Mouse (Mus musculus) thymus, adult 2 months (tissue): ENCODE results near the gene Ppm1l. TPM values are rescaled to one million over a fixed set of nuclear protein-coding genes. Genes with fewer than 3 reads are reported as not detected.

Source experiments
- DNase-seq: peaks from one replicate; pipeline ENCODE4 v3.0.0; 2021
- H3K27ac ChIP-seq: fragments of 200-500 bp; 2 replicates; pipeline ENCODE4 v1.5.1; 2012; ENCODE audit warnings: low read length, control low read depth; ENCODE audit not compliant: control insufficient read depth, insufficient read depth
- H3K27me3 ChIP-seq: fragments of 200-500 bp; 2 replicates; pipeline ENCODE4 v1.6.1; 2012; ENCODE audit warnings: mild to moderate bottlenecking, low read length, moderate library complexity, mixed read lengths; ENCODE audit not compliant: control insufficient read depth, insufficient read depth
- H3K36me3 ChIP-seq: fragments of 200-500 bp; 2 replicates; pipeline ENCODE4 v1.6.1; 2012; ENCODE audit warnings: mild to moderate bottlenecking, low read length, moderate library complexity; ENCODE audit not compliant: control insufficient read depth, insufficient read depth
- H3K4me1 ChIP-seq: fragments of 200-500 bp; replicated peaks from 2 replicates; pipeline ENCODE4 v1.6.1; 2012; ENCODE audit warnings: low read length; ENCODE audit not compliant: control insufficient read depth, insufficient read depth
- H3K4me3 ChIP-seq: fragments of 200-500 bp; 2 replicates; pipeline ENCODE4 v1.5.1; 2012; ENCODE audit warnings: mild to moderate bottlenecking, low read length, control low read depth, moderate library complexity; ENCODE audit not compliant: control insufficient read depth, insufficient read depth
- CTCF ChIP-seq: fragments of 200-500 bp; IDR thresholded peaks from 2 replicates; pipeline ENCODE4 v1.5.1; 2012; ENCODE audit warnings: mild to moderate bottlenecking, control low read depth, low read length, moderate library complexity, borderline replicate concordance; ENCODE audit not compliant: control insufficient read depth, poor library complexity, insufficient read depth; ENCODE audit errors: extremely low read depth
- POLR2A ChIP-seq: fragments of 200-500 bp; IDR thresholded peaks from 2 replicates; pipeline ENCODE4 v1.6.1; 2012; ENCODE audit warnings: mild to moderate bottlenecking, low read length, control low read depth, moderate library complexity; ENCODE audit not compliant: control insufficient read depth, poor library complexity, insufficient read depth; ENCODE audit errors: extremely low read depth
- WGBS: fragments of 180-500 bp; shearing (Covaris S2); methylation state at CpG from one replicate; pipeline ENCODE4 v1.1.7; 2018; 5-methylcytosine and 5-hydroxymethylcytosine counted together
- polyA plus RNA-seq: library from polyadenylated mRNA; depleted of rRNA; stranded (reverse); fragments of >200 nt; gene quantifications from 2 replicates; pipeline ENCODE4 v1.2.3, GENCODE M21; 2012; rRNA removed

Gene Ppm1l
- 2.3 and 2.6 TPM in 2 replicates for polyA plus RNA-seq

DNA sequence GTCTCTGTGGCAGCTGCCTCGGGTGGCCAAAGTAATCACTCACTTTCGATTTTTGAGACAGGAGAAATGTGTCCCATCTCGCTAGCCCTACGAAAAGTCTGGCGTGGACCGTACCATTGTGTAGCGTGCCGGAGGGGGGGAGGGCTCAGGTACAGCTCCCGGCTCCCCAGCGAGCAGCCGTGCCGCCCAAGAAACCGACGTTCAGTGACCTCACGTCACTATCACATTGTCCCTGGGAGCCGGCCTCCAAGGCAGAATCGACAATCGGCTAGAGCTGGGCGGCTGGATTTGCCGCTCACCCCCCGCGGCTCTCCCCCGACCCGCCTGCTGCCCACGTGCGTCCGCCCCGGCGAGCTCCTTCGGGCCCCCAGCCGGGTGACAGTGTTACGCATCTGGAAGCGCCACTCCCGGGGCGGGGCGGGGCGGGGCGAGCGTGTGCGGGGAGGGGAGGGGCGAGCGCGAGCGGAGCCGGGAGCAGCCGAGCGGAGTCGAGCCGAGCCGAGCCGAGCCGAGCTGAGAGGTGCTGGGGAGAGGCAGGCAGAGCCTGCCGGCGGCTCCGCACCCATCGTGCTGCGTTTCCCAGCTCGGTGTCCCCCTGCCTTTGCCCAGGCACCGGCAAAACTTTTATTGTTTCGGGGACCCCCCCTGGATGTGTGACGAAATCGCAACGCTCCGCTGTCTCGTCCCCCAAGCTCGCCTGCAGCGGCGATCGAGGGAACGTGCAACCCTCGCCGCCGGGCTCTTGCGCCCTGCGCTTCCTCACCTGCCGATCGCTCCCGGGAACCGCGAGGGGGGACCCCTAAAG, at the start of gene Ppm1l:
Ppm1l (plus strand) TSS at position 471 of the 805 bp plus-strand sequence.
- Histone ChIP-seq H3K36me3 (no peaks in the 10 kb centered on the region), H3K4me3 (peak within 1 kb of the TSS; percentile 93), H3K27me3 (peaks cover 6% of the 10 kb centered on the region; the same call in 1 of the 2 replicates), H3K4me1 (peaks cover 18% of the 10 kb centered on the region), H3K27ac (peak within 1 kb of the TSS; percentile 31; the same call in 1 of the 2 replicates)
- TF ChIP-seq POLR2A (peak; percentile 51; the same call in 1 of the 2 replicates), CTCF (no peak)
- peak; percentile 85 for DNase-seq
- WGBS, result 1% methylated on average over 71 of the region's 80 CpGs

DNA sequence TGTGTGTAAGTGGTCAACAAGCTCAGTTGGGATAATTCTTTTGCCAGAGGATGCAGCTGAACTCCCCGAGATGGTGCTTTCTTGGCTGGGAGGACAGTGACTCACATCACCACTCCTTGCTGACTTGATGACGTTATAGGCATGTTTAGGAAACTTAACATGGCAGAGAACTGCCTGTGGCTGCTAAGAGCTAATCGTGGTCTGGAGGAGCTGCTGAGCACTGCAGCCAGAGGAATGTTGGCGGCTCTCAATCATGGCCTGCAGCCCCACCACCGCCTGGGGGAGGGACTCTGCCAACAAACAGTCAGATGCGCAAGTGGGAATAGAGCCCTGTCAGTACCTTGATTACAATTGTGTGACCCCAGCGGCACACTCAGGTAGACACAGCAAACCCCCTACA, 44.8 kb upstream of the Ppm1l start:
- H3K4me3 ChIP-seq, result no peak overlapping the region
- no peaks in the 10 kb centered on the region for H3K36me3 ChIP-seq
- no peak for TF ChIP-seq POLR2A
- no peak for TF ChIP-seq CTCF
- H3K27me3 ChIP-seq, result no peaks in the 10 kb centered on the region
- no peak for DNase-seq
- H3K4me1 ChIP-seq, result no peaks in the 10 kb centered on the region; the same call in 1 of the 2 replicates
- H3K27ac ChIP-seq, result no peak overlapping the region
- 85% methylated on average over 7 of the region's 7 CpGs for WGBS

DNA sequence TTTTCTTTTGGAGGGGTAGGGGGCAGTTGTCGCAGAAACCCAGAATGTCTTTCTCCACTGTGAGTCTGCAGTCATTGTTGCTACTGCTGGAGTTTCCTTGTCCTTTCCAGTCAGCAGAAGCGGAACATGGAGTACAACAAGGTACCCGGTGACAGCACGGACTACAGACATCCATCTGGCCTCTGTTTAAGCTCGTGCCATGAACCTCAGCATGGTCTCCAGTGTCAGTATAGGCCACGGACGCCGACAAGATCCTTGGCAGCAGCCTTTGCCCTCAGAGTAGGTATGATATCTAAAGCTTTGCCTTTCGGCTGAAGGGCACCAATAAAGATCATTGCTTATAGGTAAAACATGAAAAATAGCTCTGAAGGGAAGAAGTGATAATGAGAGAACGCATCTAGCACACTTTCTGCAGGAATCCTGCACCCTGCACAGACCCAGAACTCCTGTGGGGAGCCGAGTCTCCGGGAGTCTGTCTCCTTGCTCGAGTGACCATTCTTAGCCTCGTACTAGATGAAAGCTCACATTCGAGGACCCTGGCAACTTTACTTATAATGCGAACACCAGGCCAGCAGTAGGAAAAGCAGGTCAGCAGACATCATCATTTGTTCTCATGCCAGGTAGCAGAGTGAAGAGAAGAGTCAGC, 42.5 kb upstream of the Ppm1l start:
- no peaks in the 10 kb centered on the region; the same call in 1 of the 2 replicates for H3K4me1 ChIP-seq
- TF ChIP-seq CTCF (no peak), POLR2A (no peak)
- WGBS, result 96% methylated on average over 16 of the region's 16 CpGs
- H3K36me3 ChIP-seq, result no peaks in the 10 kb centered on the region
- no peak overlapping the region for H3K27ac ChIP-seq
- H3K4me3 ChIP-seq, result no peak overlapping the region
- no peak for DNase-seq
- no peaks in the 10 kb centered on the region for H3K27me3 ChIP-seq

DNA sequence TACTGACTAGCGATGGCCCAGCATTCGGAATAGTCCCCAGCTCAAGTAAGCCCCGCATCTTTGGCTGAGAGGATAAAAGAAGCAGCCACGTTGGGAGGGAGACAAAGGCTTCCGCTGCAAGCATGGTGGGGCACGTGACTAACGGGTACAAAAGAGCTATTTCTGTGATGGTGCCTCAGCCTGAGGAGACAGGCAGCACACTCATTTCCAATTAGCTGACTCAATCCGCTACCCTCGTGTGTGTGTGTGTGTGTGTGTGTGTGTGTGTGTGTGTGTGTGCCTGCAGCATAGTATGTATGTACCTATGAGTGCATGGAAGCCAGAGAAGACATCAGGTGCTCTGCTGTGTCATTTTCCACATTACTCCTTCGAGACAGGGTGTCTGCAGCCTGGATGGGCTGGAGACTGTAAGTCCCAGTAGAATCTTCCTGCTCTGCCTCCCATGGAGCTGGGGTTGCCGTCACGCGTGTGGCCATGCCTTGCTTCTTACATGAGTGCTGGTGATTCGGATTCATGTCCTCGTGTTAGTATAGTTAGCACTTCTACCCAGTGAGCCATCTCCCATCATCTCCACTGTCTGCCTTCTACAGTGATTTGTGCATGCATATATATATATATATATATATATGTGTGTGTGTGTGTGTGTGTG, 41.9 kb upstream of the Ppm1l start:
- H3K36me3 ChIP-seq, result no peaks in the 10 kb centered on the region
- H3K4me1 ChIP-seq, result no peaks in the 10 kb centered on the region; the same call in 1 of the 2 replicates
- H3K4me3 ChIP-seq, result no peak overlapping the region
- H3K27ac ChIP-seq, result no peak overlapping the region
- no peak for DNase-seq
- WGBS, result 91% methylated on average over 15 of the region's 15 CpGs
- TF ChIP-seq POLR2A (no peak), CTCF (no peak)
- H3K27me3 ChIP-seq, result no peaks in the 10 kb centered on the region

DNA sequence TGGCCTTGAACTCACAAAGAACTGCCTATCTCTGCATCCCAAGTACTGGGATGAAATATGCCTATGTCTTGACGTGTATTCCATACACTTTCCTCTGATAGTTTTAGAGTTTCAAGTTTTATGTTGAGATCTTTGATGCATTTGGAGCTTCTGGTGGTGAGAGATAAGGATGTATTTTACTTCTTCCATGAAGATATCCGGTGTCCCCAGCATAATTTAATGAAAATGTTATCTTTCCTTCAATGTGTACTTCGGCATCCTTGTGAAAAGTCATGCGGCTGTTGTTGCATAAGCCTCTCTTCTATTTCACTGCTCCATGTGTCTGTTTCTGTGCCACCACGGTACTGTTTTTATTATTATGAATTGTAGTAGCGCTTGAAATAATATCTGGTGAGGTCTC, 38.0 kb upstream of the Ppm1l start:
- Histone ChIP-seq H3K36me3 (no peaks in the 10 kb centered on the region), H3K27ac (no peak overlapping the region), H3K4me3 (no peak overlapping the region), H3K4me1 (no peaks in the 10 kb centered on the region; the same call in 1 of the 2 replicates), H3K27me3 (no peaks in the 10 kb centered on the region)
- TF ChIP-seq POLR2A (no peak), CTCF (no peak)
- 94% methylated on average over 6 of the region's 6 CpGs for WGBS
- no peak for DNase-seq

DNA sequence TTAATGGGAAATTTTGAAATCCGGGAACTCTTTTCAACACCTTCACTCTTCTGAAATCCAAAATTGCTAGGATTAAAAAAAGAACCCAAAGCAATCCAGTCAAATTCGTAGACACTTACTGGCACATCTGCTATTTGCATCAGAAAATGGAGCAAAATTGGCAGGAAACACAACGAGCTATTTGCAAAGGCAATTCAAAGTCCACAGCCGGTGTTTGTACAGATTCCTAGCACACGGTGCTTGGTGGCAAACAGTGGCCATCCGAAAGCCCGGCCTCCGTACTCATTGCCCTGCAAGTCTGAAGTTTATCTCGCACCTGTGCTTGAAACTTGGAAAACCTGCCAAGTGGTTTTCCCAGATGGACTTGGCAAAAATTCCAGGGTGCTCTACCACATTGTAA, 34.3 kb upstream of the Ppm1l start:
- H3K36me3 ChIP-seq, result no peaks in the 10 kb centered on the region
- TF ChIP-seq POLR2A (no peak), CTCF (no peak)
- H3K4me3 ChIP-seq, result no peak overlapping the region
- H3K4me1 ChIP-seq, result no peaks in the 10 kb centered on the region
- no peaks in the 10 kb centered on the region for H3K27me3 ChIP-seq
- DNase-seq, result no peak
- 92% methylated on average over 9 of the region's 9 CpGs for WGBS
- H3K27ac ChIP-seq, result no peak overlapping the region
